Mouse (Mus musculus) embryo, embryonic 9.5 days (tissue): Measurements from ENCODE around the gene Zfand6.

ENCODE experiments used
- DNase-seq: peaks from one replicate; pipeline ENCODE4 v3.0.0-alpha.2; 2017; ENCODE audit errors: extremely low spot score

Gene Zfand6

DNA sequence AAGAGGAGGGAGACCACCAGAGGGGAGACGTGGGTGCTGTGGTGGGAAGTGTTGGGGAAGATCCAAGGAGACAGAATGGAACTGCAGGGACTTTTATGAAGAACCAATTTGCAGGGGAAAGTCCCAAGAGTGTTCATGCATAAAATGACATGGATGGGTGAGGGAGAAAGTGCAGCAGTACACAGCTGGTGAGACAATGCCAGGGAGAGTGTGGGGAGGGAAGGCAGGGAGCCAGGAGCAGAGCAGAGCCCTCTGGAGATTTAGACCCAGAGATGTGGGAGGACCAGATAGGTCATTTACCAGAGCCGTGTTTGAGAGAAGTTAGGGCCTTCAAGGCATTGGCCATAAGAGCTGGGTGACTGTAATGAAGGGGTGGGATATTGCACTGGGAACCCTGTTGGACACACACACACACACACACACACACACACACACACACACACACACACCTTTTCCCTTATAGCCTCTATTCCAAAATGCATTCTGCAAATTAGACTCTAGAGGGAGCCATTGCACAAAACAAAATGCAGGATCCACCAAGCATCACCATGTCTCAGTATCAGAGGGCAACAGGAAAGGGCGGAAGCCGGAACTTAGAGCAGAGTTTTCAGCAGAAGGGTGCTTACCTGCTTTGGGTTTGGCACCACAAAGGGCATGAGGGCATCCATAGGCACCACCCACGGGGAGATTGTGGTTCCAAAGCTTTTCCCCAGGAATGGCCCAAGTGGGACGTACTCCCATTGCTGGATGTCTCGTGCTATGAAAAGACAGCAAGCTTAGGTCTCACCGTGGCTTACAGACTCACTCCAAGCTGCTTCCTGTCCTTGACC is 95.5 kb downstream of the Zfand6 start:
- DNase-seq = peak; percentile 74

DNA sequence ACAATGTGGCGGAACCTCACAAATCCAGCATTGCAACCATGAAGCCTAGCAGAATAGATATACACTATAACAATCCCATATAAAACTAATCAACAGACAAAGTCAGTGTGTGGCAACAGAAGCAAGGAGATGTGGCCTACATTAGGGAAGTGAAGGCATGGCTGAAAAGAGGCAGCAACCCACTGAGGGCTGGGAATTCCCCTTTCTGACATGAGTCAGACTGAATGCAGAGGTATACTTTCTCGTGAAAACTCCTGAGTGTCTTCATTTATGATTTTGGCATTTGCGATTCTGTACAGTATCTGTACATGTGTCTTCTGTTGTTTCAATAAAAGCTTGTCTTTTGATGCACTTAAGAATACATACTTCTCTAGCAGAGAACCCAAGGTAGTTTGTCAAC is 98.4 kb downstream of the Zfand6 start:
- DNase-seq = no peak

DNA sequence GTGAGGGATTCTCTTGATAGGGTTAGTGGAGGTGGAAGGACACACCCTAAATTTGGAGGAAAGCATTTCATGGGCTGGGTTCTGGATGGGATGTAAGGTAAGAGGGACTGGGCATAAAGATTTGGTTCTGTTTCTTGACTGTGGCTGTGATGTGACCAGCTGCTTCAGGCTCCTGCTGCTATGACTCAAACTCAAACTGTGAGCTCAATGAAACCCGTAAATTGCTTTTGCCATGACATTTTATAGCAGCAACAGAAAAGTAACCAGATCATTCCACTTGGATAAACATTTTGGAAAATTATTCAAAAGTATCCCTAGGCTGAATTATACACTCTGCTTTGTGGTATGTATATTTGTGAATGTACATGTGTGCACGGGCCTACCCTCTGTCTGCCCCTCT is 99.1 kb downstream of the Zfand6 start:
- no peak for DNase-seq

DNA sequence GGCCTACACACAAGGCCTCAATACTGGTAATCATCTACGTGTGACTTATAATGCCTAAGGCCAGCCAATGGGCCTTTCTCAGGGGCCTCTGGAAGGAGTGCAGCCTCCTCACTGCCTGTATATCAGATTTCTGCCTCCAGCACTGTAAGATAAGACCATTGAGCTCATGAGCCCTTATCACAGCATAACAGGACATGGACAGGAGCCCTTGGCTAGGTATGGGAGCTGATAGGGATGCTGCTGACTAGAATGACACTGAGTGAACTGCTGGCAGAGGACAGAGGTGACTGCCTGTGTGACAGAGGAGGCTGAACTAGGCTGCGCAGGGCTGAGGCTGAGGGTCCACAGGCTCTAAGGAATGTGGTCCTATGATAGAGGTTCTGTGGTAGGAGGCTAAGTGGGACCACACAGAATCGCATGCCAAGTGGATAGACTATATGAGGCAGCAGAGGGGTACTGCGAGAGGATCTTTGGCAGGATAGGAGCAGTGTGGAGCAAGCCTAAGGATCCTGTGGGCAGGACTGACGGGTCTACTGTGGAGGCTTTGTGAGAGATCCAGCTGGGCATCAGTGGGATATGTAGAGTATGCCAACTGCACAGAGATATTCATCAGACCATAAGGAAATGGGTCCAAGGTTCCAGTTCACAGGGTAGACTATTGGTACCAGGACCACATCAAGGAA is 102.5 kb downstream of the Zfand6 start:
- no peak for DNase-seq

DNA sequence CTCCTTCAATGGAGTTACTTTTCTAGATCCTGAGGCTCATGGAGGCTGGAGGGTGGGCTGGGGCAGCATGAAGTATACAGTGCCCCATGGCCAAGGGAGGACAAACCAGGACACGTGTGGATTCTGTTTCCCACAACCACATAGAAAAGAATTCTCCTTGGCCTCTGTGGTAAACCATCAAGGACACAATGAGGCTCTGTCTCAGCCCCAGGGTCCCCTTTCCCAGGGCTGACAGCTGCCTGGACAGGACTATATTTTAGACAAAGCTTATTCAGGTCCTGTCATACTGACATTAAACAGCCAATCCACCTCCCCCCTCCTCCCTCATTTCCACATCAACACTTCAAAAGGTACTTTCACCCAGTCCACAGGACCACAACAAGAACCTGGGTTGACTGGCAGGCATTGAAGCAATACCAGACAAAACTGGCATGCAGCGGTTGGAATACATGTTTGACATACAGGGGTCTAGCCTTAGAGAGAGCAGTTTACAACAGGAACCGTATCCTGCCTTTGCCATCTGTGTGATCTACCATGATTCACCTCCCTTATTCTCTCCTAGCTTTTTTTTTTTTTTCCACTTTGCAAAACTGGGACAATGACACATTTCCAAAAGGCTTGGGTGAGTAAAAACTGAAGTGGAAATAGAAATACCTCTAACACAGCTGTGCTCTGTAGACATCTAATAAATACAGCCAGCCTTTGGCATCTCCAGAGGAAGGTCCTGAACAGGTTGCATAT is 103.2 kb downstream of the Zfand6 start:
- DNase-seq = no peak

DNA sequence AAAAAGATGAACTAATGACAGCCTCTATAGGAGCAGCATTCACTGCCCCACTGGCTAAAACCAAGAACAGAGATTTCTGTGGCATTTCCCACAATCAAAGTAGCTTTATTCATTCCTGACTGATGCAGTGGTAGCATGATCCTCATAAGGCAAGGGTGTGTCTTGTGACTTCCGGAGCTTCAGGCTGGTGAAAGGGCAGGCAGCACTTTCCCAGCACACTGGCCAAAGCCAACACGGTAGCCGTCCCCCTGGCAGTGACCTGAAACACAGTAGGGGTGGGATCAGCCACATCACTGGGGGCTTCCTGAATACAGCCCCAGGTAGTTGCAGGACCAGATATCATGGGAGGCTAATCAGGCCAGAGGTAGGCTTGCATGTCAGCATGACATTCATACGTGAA is 104.7 kb downstream of the Zfand6 start:
- no peak for DNase-seq

DNA sequence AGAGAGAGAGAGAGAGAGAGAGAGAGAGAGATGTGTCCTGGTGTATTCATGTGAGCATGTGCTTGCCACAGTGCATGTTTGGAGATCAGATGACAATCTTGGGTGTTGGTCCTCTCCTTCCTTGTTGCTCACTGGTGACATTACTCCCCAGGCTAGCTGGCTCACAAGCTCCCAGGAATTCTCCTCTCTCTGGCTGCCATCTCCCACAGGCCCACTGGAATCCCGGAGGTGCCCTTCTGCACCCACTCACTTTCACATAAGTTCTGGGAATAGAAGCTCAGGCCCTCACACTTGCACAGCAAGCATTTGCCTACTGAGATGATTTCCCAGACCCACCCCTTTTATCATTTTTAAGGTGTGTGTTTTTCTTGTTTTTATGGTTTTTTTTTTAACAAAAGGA is 110.0 kb downstream of the Zfand6 start:
- DNase-seq = no peak

DNA sequence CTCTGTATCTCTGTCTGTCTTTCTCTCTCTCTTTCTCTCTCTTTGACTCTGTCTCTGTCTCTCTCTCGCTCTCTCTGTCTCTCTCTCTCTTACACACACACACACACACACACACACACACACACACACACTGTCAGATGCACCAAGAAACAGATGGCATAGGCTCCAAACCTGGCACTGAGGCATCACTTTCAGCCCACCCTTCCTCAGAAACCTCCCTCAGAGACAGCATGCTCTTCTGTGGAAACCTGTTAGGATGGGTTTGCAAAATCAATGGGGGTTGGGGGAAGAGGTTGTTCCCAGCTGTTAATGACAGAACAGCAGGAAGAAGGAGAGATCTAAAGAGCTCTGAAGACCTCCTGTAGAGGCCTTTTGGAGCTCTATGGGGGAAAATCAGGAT is 110.9 kb downstream of the Zfand6 start:
- DNase-seq = no peak

DNA sequence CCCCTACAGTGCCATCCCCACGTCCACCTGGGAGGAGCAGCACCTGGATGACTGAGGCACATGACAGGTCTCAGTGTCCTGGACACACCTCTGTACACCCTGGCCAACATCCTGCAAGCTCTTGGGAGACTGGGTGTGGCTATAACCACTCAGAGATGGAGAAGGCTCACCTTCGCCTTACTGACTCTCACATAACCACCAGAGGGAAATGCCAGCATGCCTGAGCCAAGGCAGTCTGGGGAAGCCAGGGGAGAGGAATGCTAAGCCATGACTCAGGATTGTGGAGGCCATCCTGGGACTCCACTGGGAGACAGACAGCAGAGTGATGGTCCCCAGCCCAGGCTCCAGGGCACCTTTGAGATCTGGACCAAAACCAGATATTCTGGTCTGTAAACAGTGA is 112.7 kb downstream of the Zfand6 start:
- no peak for DNase-seq

DNA sequence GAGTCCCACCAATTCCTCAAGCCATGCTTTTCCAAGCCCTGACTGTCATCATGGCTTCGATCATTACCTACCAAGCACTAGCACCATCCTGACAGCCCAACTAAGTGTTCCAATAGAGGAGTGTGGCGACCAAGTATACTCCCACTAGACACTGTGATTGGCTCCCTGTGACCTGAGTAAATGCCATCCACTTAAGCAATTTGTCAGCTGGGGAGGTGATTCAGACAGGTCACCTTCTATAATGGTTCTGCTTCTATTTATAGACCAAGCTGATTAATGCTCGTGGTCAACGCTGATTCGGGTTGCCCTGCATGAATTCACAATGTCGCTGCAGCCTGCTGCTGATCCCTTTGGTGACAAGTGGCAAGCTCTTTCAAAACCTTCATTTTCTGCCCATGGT is 123.6 kb downstream of the Zfand6 start:
- DNase-seq = no peak

DNA sequence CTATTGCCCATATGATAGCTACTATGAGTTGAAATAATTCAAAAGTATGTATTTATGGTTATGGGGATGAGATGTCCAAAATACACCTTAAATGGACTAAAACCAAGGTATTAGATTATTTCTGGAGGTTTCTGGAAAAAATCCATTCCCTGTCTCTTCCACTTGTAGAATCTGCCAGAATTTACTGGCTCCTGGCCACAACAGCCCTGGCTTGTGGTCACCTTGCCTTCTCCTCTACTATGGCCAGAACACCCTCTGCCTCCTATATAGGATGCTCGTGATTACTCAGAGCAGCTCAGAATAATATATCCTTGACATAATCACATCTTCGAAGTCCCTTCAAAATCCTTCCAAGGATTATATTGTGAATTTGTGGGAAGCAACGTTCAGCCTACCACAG is 125.5 kb downstream of the Zfand6 start:
- DNase-seq = no peak
